Mouse (Mus musculus) neural tube, embryonic 13.5 days (tissue): ENCODE measurements around the gene Asna1. TPM values are rescaled to one million over a fixed set of nuclear protein-coding genes. Genes with fewer than 3 reads are reported as not detected.
A peak's percentile ranks its signal among the peaks of the same experiment; 100 is the strongest.

Experiments
- ATAC-seq: fragments of 200-750 bp; cut with Nextera tagmentation; 2 replicates; pipeline ENCODE4 v1.8.0; 2017; ENCODE audit warnings: low read depth, mild to moderate bottlenecking, moderate TSS enrichment, moderate library complexity
- H3K27ac ChIP-seq: fragments of 300-500 bp; sonication (generic); replicated peaks from 2 replicates; pipeline ENCODE4 v1.5.1; 2015; ENCODE audit warnings: moderate library complexity, mild to moderate bottlenecking, inconsistent platforms
- H3K27me3 ChIP-seq: fragments of 300-500 bp; sonication (generic); 2 replicates; pipeline ENCODE4 v1.6.1; 2015; ENCODE audit warnings: mild to moderate bottlenecking, inconsistent platforms
- H3K36me3 ChIP-seq: fragments of 300-500 bp; sonication (generic); 2 replicates; pipeline ENCODE4 v1.6.1; 2015; ENCODE audit warnings: mild to moderate bottlenecking, inconsistent platforms
- H3K4me1 ChIP-seq: fragments of 300-500 bp; sonication (generic); replicated peaks from 2 replicates; pipeline ENCODE4 v1.6.1; 2015; ENCODE audit warnings: inconsistent platforms
- H3K4me2 ChIP-seq: fragments of 300-500 bp; sonication (generic); 2 replicates; pipeline ENCODE4 v1.6.1; 2015; ENCODE audit warnings: inconsistent platforms, mild to moderate bottlenecking, moderate library complexity
- H3K4me3 ChIP-seq: fragments of 300-500 bp; sonication (generic); 2 replicates; pipeline ENCODE4 v1.5.1; 2015; ENCODE audit warnings: mild to moderate bottlenecking, inconsistent platforms
- H3K9ac ChIP-seq: fragments of 300-500 bp; sonication (generic); 2 replicates; pipeline ENCODE4 v1.6.1; 2015; ENCODE audit warnings: moderate library complexity, mild to moderate bottlenecking, inconsistent platforms
- H3K9me3 ChIP-seq: fragments of 300-500 bp; sonication (generic); 2 replicates; pipeline ENCODE4 v1.6.1; 2016; ENCODE audit warnings: inconsistent platforms
- WGBS: fragments of 180-500 bp; shearing (Covaris S2); methylation state at CpG from one replicate; pipeline ENCODE4 v1.1.7; 2015; 5-methylcytosine and 5-hydroxymethylcytosine counted together
- polyA plus RNA-seq: library from polyadenylated mRNA; unstranded; fragments of >200 nt; fragmentation: Nextera tagmentation; extraction: Ambion mirVana; gene quantifications from 2 replicates; pipeline ENCODE4 v1.2.1, GENCODE M21; 2015

Asna1 gene
- 148 and 151 TPM in 2 replicates for polyA plus RNA-seq

DNA sequence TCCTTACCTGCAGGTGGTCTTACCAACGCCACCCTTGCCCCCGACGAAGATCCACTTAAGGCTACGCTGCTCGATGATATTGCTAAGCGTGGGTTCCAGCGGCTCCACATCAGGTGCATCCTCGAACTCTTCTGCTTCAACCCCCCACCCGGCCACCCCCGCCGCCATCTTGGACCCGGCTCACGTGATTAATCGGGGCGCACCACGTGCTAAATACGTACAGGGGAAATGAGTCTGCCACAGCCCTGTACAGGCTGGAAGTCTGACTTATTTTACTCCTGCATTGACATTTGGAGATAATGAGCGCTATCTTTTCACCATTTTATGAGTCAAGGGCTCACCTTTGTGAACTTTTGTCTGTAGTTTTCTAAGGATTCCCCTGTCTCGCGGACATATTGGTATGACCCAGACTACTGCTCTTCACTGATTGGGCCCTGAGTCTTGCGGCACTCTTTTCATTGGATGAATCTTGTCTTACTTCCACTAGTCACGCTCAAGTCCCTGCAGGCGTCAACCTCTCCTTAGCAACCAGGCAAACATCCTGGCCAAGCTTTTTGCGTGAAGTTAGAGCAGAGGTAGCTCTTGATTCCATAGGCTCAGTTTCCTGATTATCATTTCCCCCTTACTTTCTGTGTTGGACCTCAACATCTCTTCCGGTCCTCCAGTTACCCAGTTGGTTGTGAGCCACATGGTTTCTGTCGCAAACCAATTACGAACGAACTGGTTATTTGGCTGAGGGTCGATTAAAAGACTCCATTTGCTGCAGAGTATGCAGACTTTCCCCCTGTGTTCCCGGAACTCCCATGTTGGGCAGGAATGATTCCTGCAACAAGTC is at the start of gene Asna1:
Gene Asna1, minus strand, starts transcription at position 184 of the 835 bp plus-strand sequence.
- H3K4me3 ChIP-seq: peak within 1 kb of the TSS; percentile 86
- 6% methylated on average over 30 of the region's 30 CpGs for WGBS
- ATAC-seq: peak; percentile 87
- peak within 1 kb of the TSS; percentile 89 for H3K9ac ChIP-seq
- H3K27ac ChIP-seq: peak within 1 kb of the TSS; percentile 93
- no peaks in the 10 kb centered on the region for H3K27me3 ChIP-seq
- H3K4me2 ChIP-seq: peak within 1 kb of the TSS; percentile 96
- peaks cover 48% of the 10 kb centered on the region for H3K36me3 ChIP-seq
- H3K4me1 ChIP-seq: peaks cover 43% of the 10 kb centered on the region
- H3K9me3 ChIP-seq: no peaks in the 10 kb centered on the region

- no peak overlapping the region for H3K4me2 ChIP-seq
- ATAC-seq: no peak
- WGBS: 94% methylated on average over 10 of the region's 10 CpGs
- no peaks in the 10 kb centered on the region for H3K27me3 ChIP-seq
- peaks cover 33% of the 10 kb centered on the region for H3K4me1 ChIP-seq
- H3K9ac ChIP-seq: no peak overlapping the region
- H3K4me3 ChIP-seq: no peak overlapping the region
- H3K36me3 ChIP-seq: peaks cover 51% of the 10 kb centered on the region
- no peaks in the 10 kb centered on the region for H3K9me3 ChIP-seq
- H3K27ac ChIP-seq: no peak overlapping the region
Observed at GRCm38 (mm10) chr8:85074617-85075016, 49.5 kb upstream of the Asna1 start.

DNA sequence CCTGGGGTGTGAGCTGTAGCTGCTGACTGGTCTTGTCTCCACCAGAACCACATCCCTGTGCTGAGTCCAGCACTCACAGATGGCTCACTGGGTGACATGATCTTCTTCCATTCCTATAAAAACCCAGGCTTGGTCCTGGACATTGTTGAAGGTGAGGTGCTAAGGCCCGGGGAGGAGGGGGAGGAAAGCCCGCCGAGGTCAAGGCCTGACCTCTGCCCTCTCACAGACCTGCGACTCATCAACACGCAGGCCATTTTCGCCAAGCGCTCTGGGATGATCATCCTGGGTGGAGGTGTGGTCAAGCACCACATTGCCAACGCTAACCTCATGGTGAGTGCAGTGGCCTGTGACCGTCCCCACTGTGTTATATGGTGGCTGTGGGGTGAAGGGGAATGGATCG is 49.1 kb upstream of the Asna1 start:
- H3K4me2 ChIP-seq: no peak overlapping the region
- WGBS: 84% methylated on average over 10 of the region's 10 CpGs
- no peak overlapping the region for H3K4me3 ChIP-seq
- no peak overlapping the region for H3K27ac ChIP-seq
- peaks cover 30% of the 10 kb centered on the region for H3K4me1 ChIP-seq
- H3K9me3 ChIP-seq: no peaks in the 10 kb centered on the region
- H3K9ac ChIP-seq: no peak overlapping the region
- H3K36me3 ChIP-seq: peaks cover 51% of the 10 kb centered on the region
- H3K27me3 ChIP-seq: no peaks in the 10 kb centered on the region
- ATAC-seq: no peak

DNA sequence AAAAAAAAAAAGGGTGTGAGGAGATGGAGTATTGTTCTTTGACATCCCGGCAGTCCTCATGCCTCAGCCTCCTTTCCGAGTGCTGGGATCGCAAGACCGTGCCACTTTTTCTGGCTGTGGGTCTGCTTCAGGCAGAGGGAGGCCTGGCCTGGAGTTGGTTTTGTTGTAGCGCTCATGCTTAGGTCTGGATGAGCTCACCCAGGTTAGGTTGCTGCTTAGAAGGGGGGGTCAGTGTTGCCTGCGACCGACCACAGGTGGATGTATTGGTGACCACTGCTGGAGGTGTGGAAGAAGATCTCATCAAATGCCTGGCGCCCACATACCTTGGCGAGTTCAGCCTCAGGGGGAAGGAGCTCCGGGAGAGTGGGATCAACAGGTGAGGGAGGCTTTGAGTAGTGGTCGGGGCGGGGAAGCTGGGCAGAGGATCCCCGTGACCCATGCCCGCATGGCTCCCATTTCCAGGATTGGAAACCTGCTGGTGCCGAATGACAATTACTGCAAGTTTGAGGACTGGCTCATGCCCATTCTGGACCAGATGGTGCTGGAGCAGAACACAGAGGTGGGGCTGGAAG is 48.0 kb upstream of the Asna1 start:
- 92% methylated on average over 15 of the region's 15 CpGs for WGBS
- ATAC-seq: no peak
- Histone ChIP-seq H3K9ac (0 out of 2 replicates have a peak overlapping the region, but pooled peaks have one; percentile 3), H3K27me3 (no peaks in the 10 kb centered on the region), H3K36me3 (peaks cover 52% of the 10 kb centered on the region), H3K4me3 (no peak overlapping the region), H3K4me2 (peak overlapping the region; percentile 59; the same call in 1 of the 2 replicates), H3K4me1 (peaks cover 24% of the 10 kb centered on the region), H3K27ac (no peak overlapping the region), H3K9me3 (no peaks in the 10 kb centered on the region)

DNA sequence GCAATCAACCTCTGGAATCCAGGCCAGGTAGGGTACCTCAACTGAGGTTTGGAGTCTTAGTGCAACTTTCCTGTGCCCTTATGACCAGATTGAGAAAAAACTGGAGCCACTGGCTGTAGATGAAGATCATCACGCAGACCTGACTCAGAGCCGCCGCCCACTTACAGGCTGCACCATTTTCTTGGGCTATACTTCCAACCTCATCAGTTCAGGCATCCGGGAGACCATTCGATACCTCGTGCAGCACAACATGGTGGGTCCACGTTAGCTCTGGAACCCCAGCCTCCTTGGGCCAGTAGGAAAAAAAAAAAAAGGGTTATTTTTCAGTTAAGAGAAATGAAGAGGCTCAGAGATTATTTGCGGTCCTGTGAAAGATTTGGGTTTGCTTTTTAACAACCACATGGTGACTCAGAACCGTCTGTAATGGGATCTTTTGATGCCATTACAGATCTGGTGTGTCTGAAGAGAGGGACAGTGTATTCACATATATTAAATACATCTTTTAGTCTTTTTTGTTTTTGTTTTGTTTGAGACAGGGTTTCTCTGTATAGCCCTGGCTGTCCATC is 47.4 kb upstream of the Asna1 start:
- ATAC-seq: no peak
- Histone ChIP-seq H3K27me3 (no peaks in the 10 kb centered on the region), H3K27ac (peak overlapping the region; percentile 93), H3K4me1 (peaks cover 24% of the 10 kb centered on the region), H3K36me3 (peaks cover 51% of the 10 kb centered on the region), H3K9me3 (no peaks in the 10 kb centered on the region), H3K4me3 (peak overlapping the region; percentile 82), H3K9ac (peak overlapping the region; percentile 83), H3K4me2 (peak overlapping the region; percentile 59)
- WGBS: 45% methylated on average over 9 of the region's 9 CpGs

GRCm38 (mm10) chr8:85071514-85072281 is 46.6 kb upstream of the Asna1 start, which contains the start of gene Dhps:
Gene Dhps, plus strand, starts transcription at chr8:85071757.
- peaks cover 24% of the 10 kb centered on the region for H3K4me1 ChIP-seq

GRCm38 (mm10) chr8:85071041-85071440 is 46.0 kb upstream of the Asna1 start:
- H3K36me3 ChIP-seq: peaks cover 54% of the 10 kb centered on the region
- H3K4me2 ChIP-seq: peak overlapping the region; percentile 59
- peak overlapping the region; percentile 50; the same call in 1 of the 2 replicates for H3K9ac ChIP-seq
- H3K9me3 ChIP-seq: no peaks in the 10 kb centered on the region
- no peak for ATAC-seq
- peaks cover 24% of the 10 kb centered on the region for H3K4me1 ChIP-seq
- no peaks in the 10 kb centered on the region for H3K27me3 ChIP-seq
- WGBS: 83% methylated on average over 5 of the region's 5 CpGs
- H3K4me3 ChIP-seq: peak overlapping the region; percentile 82
- H3K27ac ChIP-seq: peak overlapping the region; percentile 93

More at GRCm38 (mm10) chr8:85071514-85072281, 46.6 kb upstream of the Asna1 start, which contains the start of gene Dhps:
- 0% methylated on average over 68 of the region's 68 CpGs for WGBS
- peak; percentile 90 for ATAC-seq
- Histone ChIP-seq H3K36me3 (peaks cover 54% of the 10 kb centered on the region), H3K9ac (peak within 1 kb of the TSS; percentile 83), H3K27me3 (no peaks in the 10 kb centered on the region), H3K9me3 (no peaks in the 10 kb centered on the region), H3K4me3 (peak within 1 kb of the TSS; percentile 82), H3K27ac (peak within 1 kb of the TSS; percentile 93), H3K4me2 (peak within 1 kb of the TSS; percentile 59)

DNA sequence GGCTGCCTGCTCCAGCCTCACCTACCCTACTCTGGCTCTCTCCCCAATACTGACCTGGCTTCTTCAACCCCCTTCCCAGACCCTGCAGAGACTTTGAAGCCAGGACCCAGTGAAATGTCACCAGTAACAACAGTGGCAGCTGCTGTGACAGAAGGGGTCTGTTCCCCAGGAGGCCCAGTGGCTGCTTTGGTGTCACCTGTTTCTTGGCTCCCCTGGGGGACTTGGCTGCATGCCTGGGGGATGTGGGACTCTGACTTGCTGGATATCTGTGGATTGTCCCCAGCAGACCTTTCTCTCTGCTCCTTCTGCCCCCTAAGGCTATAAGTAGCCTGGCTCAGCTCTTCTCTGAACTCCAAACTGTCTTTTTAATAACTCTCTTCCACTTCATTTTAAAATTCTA is 42.9 kb upstream of the Asna1 start, which contains the start of gene Gm5741:
Gene Gm5741, minus strand, starts transcription at position 1 of the 400 bp plus-strand sequence.
- Histone ChIP-seq H3K4me1 (peaks cover 18% of the 10 kb centered on the region), H3K9me3 (no peaks in the 10 kb centered on the region), H3K27me3 (no peaks in the 10 kb centered on the region), H3K36me3 (peaks cover 52% of the 10 kb centered on the region), H3K9ac (no peak within 1 kb of the TSS), H3K4me2 (no peak within 1 kb of the TSS), H3K4me3 (no peak within 1 kb of the TSS), H3K27ac (no peak within 1 kb of the TSS)
- ATAC-seq: no peak

DNA sequence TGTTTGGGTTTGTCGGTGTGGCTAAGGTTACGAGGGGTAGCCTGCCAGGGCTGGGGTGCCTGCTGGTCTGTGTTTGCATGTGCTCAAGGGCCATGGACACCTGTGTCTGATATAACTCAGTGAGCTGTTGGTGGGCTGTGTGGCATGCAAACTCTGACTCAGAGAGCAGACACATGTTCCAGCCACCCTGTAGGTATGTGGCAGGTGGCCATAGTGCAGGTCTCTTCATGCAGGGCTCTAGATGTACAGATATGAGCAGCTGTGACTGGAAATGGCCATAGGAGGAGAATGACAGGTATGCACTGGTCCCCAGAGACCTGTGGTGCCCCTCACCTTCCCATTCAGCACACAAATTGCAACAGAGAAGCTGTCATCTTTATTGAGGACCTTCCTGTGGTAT is 42.1 kb upstream of the Asna1 start:
- peaks cover 13% of the 10 kb centered on the region for H3K4me1 ChIP-seq
- no peak overlapping the region for H3K4me3 ChIP-seq
- no peak overlapping the region for H3K4me2 ChIP-seq
- H3K9ac ChIP-seq: no peak overlapping the region
- whole genome bisulfite sequencing: 93% methylated on average over 2 of the region's 2 CpGs
- H3K27me3 ChIP-seq: no peaks in the 10 kb centered on the region
- peaks cover 57% of the 10 kb centered on the region for H3K36me3 ChIP-seq
- no peak for ATAC-seq
- no peaks in the 10 kb centered on the region for H3K9me3 ChIP-seq
- H3K27ac ChIP-seq: no peak overlapping the region

GRCm38 (mm10) chr8:85065213-85065612 is 40.1 kb upstream of the Asna1 start:
- H3K27ac ChIP-seq: no peak overlapping the region
- H3K4me1 ChIP-seq: peaks cover 22% of the 10 kb centered on the region
- peaks cover 57% of the 10 kb centered on the region for H3K36me3 ChIP-seq
- ATAC-seq: no peak
- H3K27me3 ChIP-seq: no peaks in the 10 kb centered on the region
- no peak overlapping the region for H3K9ac ChIP-seq
- 49% methylated on average over 2 of the region's 2 CpGs for WGBS
- no peaks in the 10 kb centered on the region for H3K9me3 ChIP-seq
- no peak overlapping the region for H3K4me3 ChIP-seq
- H3K4me2 ChIP-seq: no peak overlapping the region

- Histone ChIP-seq H3K4me3 (no peak overlapping the region), H3K9ac (no peak overlapping the region), H3K36me3 (peaks cover 47% of the 10 kb centered on the region), H3K27me3 (no peaks in the 10 kb centered on the region), H3K4me2 (no peak overlapping the region), H3K4me1 (peaks cover 22% of the 10 kb centered on the region), H3K9me3 (no peaks in the 10 kb centered on the region), H3K27ac (no peak overlapping the region)
- ATAC-seq: no peak
- WGBS: 95% methylated on average over 4 of the region's 4 CpGs
Observed at GRCm38 (mm10) chr8:85062603-85063002, 37.5 kb upstream of the Asna1 start.
